Mouse (Mus musculus) cerebellum, adult 2 months (tissue): Measurements from ENCODE around the gene Dst.

ENCODE experiments used
- CTCF ChIP-seq: fragments of 200-500 bp; IDR thresholded peaks from 2 replicates; pipeline ENCODE4 v1.5.1; 2011; ENCODE audit warnings: low read depth, mild to moderate bottlenecking, control low read depth, low read length, moderate library complexity, borderline replicate concordance; ENCODE audit not compliant: insufficient read depth
- POLR2A ChIP-seq: fragments of 200-500 bp; IDR thresholded peaks from 2 replicates; pipeline ENCODE4 v1.6.1; 2011; ENCODE audit warnings: low read length, control low read depth, borderline replicate concordance; ENCODE audit not compliant: insufficient read depth

DNA sequence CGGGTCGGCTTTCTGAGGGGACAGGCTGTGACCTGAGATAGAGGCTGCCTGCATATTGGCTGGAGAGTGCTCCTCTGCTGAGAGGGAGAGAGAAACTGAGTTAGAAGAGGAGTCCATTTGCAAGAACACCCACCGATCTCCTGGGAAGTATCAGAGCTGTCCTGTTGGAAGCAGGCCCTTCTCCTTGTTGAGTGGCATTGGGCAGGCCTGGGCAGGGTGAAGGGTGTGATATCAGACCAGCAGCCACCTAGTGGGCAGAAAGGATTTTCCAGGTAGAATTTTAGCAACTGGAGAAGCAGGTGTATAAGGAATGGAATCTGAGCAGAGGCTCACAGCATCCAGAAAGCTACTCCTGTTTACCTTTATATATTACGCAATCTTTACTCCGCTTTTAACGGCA is 39.8 kb downstream of the Dst start:
- TF ChIP-seq CTCF (peak; percentile 31; the same call in 1 of the 2 replicates), POLR2A (no peak)
